Mouse (Mus musculus) left cerebral cortex, postnatal 25 days (tissue): ENCODE measurements around the gene Rnf186. TPM values are rescaled to one million over a fixed set of nuclear protein-coding genes. Genes with fewer than 3 reads are reported as not detected.

Experiments used
- DNase-seq, 2 experiments: peaks; one replicate each; pipeline ENCODE4 v3.0.0; 2022; ENCODE audit warnings: low spot score in 2 of 2, mixed read lengths in 1 of 2
- intact Hi-C: fragments of 180-260 bp; cut with DNase I; formaldehyde crosslinking; loops from one replicate; pipeline ENCODE4 v1.15.1; 2025
- total RNA-seq, 2 experiments: library from RNA; stranded (reverse); gene quantifications; 2 replicates each; pipeline ENCODE4 v1.2.3; 2021

The Rnf186 gene
- total RNA-seq, 2 experiments from 2014 or later, result not detected

GRCm38 (mm10) chr4:139001026-139001425, 34.1 kb downstream of the Rnf186 start:
- intact Hi-C loops, result loop anchor here (5.0 kb wide), 1 partner anchor 79 kb away; no protein-coding TSS in a partner anchor
- DNase-seq, result no peak

GRCm38 (mm10) chr4:139001433-139001832, 34.5 kb downstream of the Rnf186 start:
- DNase-seq, result peak in 1 of 2 experiments; percentile 43
- intact Hi-C loops, result loop anchor here (5.0 kb wide), 1 partner anchor 79 kb away; no protein-coding TSS in a partner anchor

- no peak for DNase-seq
Observed at GRCm38 (mm10) chr4:139004067-139004466, 37.2 kb downstream of the Rnf186 start.

GRCm38 (mm10) chr4:139005214-139005613, 38.3 kb downstream of the Rnf186 start:
- intact Hi-C loops, result no loop called here
- DNase-seq, result no peak

More at GRCm38 (mm10) chr4:139004067-139004466, 37.2 kb downstream of the Rnf186 start:
- intact Hi-C loops, result loop anchor here (5.0 kb wide), 1 partner anchor 82 kb away; no protein-coding TSS in a partner anchor

GRCm38 (mm10) chr4:139007353-139007752, 40.4 kb downstream of the Rnf186 start:
- no peak for DNase-seq
- intact Hi-C loops, result no loop called here

- DNase-seq, result no peak
- intact Hi-C loops, result no loop called here
Observed at GRCm38 (mm10) chr4:139007981-139008536, 41.1 kb downstream of the Rnf186 start.

GRCm38 (mm10) chr4:139011201-139011702, 44.3 kb downstream of the Rnf186 start:
- DNase-seq, result no peak
- intact Hi-C loops, result no loop called here

- DNase-seq, result no peak
- intact Hi-C loops, result no loop called here
Observed at GRCm38 (mm10) chr4:139013281-139013680, 46.4 kb downstream of the Rnf186 start.

GRCm38 (mm10) chr4:139014793-139015192, 47.9 kb downstream of the Rnf186 start:
- DNase-seq, result no peak
- intact Hi-C loops, result no loop called here

Other genes with a start within 250 kb of the Rnf186 start
- gene Pla2g2c, start 242.3 kb upstream of the Rnf186 start, total RNA-seq, result under 1 TPM in 1 of 2 experiments, not detected in 1; 0.25 TPM
- gene Ubxn10, start 229.9 kb upstream of the Rnf186 start, total RNA-seq, result 1 to 10 TPM in 1 of 2 experiments, under 1 TPM in 1; 0.98 to 1.5 TPM
- gene Pla2g2f, start 209.5 kb upstream of the Rnf186 start, total RNA-seq, result not detected
- gene Pla2g2d, start 191.4 kb upstream of the Rnf186 start, total RNA-seq, result under 1 TPM; 0.28 to 0.48 TPM
- gene Pla2g5, start 103.6 kb upstream of the Rnf186 start, total RNA-seq, result 1 to 10 TPM; 7.0 to 7.9 TPM
- gene Gm13030, start 93.1 kb upstream of the Rnf186 start, total RNA-seq, result not detected
- gene Pla2g2e, start 89.2 kb upstream of the Rnf186 start, total RNA-seq, result not detected
- 10 to 100 TPM; 19.2 to 21.6 TPM for gene Otud3, start 53.2 kb upstream of the Rnf186 start, total RNA-seq
- 1 to 10 TPM; 2.2 to 3.7 TPM for gene Tmco4, start 5.8 kb downstream of the Rnf186 start, total RNA-seq
- gene Htr6, start 108.5 kb downstream of the Rnf186 start, total RNA-seq, result 1 to 10 TPM; 6.4 to 6.6 TPM
- 10 to 100 TPM; 65.9 to 78.4 TPM for gene Nbl1, start 125.9 kb downstream of the Rnf186 start, total RNA-seq
- gene Minos1, start 164.0 kb downstream of the Rnf186 start, total RNA-seq, result 100 to 1,000 TPM; 215 to 218 TPM
- gene Capzb, start 225.8 kb downstream of the Rnf186 start, total RNA-seq, result 100 to 1,000 TPM; 350 to 351 TPM